Mouse (Mus musculus) layer of hippocampus, adult 18-20 months (tissue): ENCODE measurements around the gene Fndc1. TPM values are rescaled to one million over a fixed set of nuclear protein-coding genes. Genes with fewer than 3 reads are reported as not detected.

Experiments used
- DNase-seq, 2 experiments: peaks; one replicate each; pipeline ENCODE4 v3.0.0; 2022; ENCODE audit warnings: low spot score in 2 of 2
- long read RNA-seq: library from polyadenylated mRNA; stranded (forward); transcript quantifications from one replicate; pipeline ENCODE4 v2.0.0, GENCODE M21; 2021
- total RNA-seq, 2 experiments: library from RNA; stranded (reverse); gene quantifications; 2 replicates each; pipeline ENCODE4 v1.2.3; 2021

Fndc1 gene
- 1 to 10 TPM; 8.7 to 9.4 TPM for total RNA-seq
- long read RNA-seq, partial matches to known transcripts, result 1 of 3 reads
- long read RNA-seq, other reads (novel, unspliced or antisense), result 2 of 3 reads

DNA sequence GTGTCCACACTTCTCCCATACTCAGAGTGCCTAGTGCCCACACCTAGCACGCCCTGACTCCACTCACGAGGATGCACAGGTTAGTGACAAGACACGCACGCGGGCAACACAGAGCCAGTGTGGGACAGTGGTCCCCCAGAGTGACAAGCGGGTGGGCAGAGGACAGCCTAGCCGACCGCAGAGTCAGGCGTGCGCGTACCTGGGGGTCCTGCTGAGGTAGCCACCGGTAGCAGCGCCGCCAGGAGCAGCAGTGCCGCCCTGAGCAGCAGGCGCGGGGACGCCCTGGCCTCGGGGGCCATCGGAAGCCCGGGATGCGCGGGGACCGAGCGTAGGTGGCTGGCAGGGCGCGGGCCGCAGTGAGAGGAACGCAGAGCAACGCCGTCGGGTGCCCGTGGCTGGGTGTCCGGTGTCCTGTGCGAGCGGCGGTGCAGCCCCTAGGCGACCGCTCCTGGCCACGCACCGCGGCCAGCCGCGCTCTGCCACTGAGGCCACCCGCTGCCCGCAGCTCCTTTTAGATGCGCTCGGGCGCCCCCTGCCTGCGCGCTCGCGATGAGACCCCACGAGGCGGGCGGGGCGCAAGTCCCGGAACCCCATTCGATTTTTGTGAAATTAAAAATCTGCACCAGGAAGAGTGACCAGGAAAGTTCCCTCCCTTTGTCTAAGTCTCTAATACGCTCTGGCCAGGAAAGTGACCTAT lies at the start of gene Fndc1:
Gene Fndc1, minus strand, starts transcription at position 484 of the 697 bp plus-strand sequence.
- peak in 1 of 2 experiments; percentile 64 for DNase-seq

GRCm38 (mm10) chr17:7876541-7876940 lies 49.4 kb upstream of the Fndc1 start:
- DNase-seq, result no peak

DNA sequence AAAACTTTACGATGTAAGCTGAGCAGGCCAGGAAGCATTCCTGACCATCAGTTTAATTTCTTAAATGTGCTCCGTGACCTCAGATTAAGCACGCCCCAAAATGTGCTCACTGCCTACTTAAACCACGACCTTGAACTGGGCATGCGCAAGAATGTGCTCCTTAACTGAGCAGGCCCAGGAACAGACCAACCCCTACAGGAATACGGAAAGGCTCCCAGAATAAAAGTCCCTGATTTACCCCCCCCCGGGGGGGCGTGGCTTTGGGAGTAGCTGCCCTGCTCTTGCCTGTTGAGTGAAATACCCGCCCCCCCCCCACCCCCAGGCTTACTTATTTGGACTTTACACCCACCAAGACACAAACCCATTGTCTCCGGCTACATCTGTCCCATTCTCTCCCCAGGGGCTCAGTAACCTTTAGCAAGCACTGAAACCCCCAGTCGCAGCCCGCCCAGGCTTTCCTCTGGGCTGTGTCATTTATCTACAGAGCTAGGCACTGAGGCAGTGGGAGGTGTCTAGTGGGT lies 48.9 kb upstream of the Fndc1 start:
- DNase-seq, result no peak

DNA sequence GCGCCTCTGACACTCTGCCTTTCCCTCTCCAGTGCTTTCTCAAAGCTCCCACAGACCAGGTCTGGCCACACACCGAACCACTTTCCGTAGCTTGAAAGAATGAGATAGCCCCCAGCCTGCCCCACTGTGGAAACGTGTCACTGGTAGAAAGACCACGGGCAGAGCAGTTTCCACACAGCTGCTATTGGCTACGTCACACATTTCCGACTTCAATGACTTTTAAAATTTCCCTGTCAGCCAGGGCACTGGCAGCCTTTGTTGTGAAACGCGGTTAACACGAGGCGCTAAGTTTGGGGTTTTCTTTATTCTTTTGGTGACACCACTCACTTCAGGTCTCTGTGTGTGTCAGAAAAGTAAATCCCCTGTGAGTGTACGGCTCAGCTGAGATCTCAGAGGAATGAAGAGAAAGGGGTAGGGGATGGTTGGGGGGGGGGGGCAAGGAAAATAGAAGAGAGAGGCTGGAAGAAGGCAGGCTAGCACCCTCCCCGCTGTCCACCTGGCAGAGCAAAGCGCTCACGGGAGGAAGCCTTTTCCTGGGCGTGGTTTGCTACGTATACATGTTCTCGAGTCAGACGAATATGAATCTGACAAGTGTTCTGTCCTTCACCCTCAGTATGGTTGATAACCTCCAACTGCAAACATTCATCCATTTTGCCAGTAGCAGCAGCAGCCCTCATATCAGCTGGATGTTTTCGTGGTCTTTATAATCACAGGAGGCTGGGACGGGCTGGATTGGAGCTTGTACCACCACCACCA lies 47.9 kb upstream of the Fndc1 start:
- DNase-seq, result no peak

- no peak for DNase-seq
Observed at GRCm38 (mm10) chr17:7873382-7873781, 46.3 kb upstream of the Fndc1 start.

- peak; percentile 39 to 72 for DNase-seq
Observed at GRCm38 (mm10) chr17:7871800-7872199, 44.7 kb upstream of the Fndc1 start.

- no peak for DNase-seq
Observed at GRCm38 (mm10) chr17:7870862-7871605, 43.9 kb upstream of the Fndc1 start.

GRCm38 (mm10) chr17:7869114-7869513 lies 42.0 kb upstream of the Fndc1 start:
- no peak for DNase-seq

- DNase-seq, result peak; percentile 64 to 85
Observed at GRCm38 (mm10) chr17:7868631-7869030, 41.5 kb upstream of the Fndc1 start.

GRCm38 (mm10) chr17:7864740-7865139 lies 37.6 kb upstream of the Fndc1 start:
- DNase-seq, result no peak

- peak; percentile 33 to 70 for DNase-seq
Observed at GRCm38 (mm10) chr17:7863745-7864144, 36.6 kb upstream of the Fndc1 start.

DNA sequence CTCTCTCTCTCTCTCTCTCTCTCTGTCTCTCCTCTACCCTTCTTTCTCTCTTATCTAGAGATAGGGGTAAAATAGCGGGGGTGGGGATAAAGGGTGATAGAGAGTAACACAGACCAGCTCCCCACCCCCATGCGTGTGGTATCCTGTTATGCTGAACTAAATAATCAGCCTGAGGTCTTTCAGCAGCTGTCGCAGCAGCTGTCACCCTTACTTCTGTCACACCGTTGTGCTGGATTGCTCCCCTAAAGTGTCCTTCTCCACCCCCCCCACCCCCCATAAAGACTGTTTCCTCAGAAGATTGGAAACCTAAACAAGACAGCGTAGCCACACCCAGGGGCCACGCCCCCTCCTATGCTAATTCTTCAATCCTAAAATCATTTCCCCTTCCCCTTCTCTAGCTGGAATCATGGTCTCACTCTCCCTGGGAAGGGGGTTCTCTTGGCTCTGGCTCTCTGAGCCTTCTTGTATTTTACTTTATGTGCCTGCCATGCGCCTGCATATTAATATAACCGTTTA lies 33.8 kb upstream of the Fndc1 start:
- no peak for DNase-seq

DNA sequence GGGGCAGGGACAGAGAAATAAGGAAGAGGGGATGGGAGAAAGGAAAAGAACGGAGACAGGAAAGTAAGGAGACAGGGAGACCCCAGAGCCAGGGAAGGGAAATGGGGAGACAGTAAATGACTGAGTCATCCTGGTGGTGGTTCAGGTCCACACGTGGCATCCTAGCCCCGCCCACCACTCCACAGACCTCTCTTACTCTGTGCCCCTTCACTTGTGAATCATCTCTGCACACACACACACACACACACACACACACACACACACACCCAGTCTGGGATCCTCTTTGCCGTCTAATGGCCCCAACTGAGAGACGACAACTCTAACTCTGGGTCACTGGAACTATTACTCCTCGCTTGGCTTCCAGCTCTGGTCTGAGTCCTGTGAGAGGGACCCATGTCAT lies 30.6 kb upstream of the Fndc1 start:
- no peak for DNase-seq

GRCm38 (mm10) chr17:7855851-7856250 lies 28.7 kb upstream of the Fndc1 start:
- DNase-seq, result no peak

DNA sequence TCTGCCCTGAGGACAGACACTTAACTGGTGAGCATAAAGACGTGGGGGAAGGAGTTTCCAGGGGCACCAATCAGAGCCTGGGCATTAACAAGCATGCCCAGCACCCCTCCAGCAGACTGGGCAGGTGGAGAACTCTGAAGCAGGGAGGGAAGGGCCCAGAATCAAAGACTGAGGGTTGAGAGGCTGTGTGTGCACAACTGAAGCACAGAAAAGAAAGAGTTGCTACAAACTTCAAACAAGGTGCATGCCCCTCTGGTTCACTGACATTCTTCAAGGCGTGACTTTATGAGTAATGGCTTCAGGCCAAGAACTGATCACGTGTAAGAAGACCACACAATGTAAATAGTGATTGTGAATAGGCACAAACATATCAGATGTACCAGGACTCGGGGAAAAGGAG lies 24.9 kb upstream of the Fndc1 start:
- no peak for DNase-seq

DNA sequence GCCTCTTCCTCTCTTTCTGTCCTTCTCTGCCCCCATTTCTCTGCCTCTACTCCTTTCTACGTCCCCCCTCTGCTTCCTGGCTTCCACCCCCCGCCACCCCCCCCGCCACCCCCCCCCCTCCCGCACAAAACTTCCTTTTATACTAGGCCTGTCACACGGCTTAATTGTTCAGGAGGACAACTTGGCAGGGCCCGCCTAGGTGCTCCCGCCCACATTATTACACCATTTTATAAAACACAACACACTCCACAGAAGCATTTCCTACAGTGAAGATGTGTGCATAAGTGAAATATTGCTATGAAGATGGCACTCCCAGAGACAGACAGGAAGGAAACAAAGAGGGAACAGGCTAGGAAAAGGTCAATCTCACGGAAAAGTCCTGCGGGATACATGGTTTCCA lies 24.4 kb upstream of the Fndc1 start:
- DNase-seq, result no peak

DNA sequence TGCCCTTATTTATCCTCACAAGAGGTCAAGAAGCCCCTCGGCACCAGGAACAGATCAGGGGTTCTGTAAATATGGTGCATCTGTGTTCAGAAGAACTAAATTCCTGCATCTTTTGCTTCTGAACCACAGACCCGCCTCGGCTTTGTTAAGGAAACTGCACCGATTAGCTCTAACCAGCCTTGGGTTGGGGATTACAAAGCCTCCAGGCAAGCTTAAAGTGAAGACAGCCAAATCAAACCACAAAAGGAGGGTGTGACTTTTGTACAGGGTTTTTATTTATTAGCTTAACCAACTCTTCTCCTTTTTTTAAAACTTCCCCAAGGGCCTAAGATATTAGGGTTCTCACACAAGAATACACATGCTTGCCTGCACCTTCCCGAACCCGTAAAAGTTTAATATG lies 23.1 kb upstream of the Fndc1 start:
- DNase-seq, result no peak

DNA sequence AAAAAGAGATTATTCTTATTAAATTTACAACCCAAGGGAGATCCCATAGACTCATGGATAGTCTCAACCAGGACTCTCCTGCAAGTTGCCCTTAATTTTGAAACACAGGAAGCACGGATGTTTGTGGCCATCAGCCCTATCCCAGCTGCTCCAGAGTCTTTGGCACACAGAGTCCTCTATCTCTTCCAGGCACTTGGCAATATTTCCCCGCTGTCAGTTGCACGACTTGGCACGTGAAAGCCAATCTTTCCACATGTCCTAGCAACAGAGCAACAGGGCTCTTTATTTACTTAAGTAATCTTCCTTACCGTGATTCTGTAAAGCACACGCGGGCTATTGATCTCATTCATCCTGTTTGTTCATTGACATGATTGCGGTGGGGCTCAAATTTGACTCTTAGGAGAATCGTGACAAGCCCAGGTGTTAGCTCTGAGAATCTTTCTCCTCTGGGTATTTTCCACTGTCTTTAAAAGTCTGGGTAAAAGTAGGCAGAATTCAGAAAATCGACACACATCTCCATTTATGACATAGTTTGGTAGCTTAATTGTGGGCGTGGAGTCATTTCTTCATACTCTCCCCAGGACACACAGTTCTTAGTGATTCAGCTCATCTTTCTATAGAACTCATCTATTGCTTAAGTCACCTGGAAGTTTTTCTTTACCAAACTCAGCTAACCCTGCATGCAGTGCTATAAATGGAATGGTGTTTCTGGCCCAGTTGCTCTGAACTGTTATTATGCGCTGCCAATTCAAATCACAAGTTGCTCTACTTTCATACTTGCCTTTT lies 13.6 kb upstream of the Fndc1 start:
- DNase-seq, result no peak

GRCm38 (mm10) chr17:7827586-7827985 lies 484 bp upstream of the Fndc1 start:
- no peak for DNase-seq

GRCm38 (mm10) chr17:7825416-7825815 lies 1.7 kb downstream of the Fndc1 start:
- no peak for DNase-seq
